Mouse (Mus musculus) layer of hippocampus, postnatal 10 days (tissue): Measurements from ENCODE around the gene Capns1. TPM values are rescaled to one million over a fixed set of nuclear protein-coding genes. Genes with fewer than 3 reads are reported as not detected.
"Not testable (repeated sequence)": the region's sequence is repeated elsewhere in the genome, so short reads cannot be mapped to it uniquely, and the experiment has no call there.

Experiments
- DNase-seq, 2 experiments: peaks; one replicate each; pipeline ENCODE4 v3.0.0; 2021; ENCODE audit warnings: low spot score in 2 of 2
- long read RNA-seq: library from polyadenylated mRNA; stranded (forward); transcript quantifications from one replicate; pipeline ENCODE4 v2.0.0, GENCODE M21; 2023
- total RNA-seq, 2 experiments: library from RNA; stranded (reverse); gene quantifications; 2 replicates each; pipeline ENCODE4 v1.2.3; 2021

Capns1 gene
- total RNA-seq = 100 to 1,000 TPM; 215 to 229 TPM
- long read RNA-seq, transcript Capns1-203 (11 exons, 1,429 nt) = major isoform, 13 of 32 reads
- long read RNA-seq, partial matches to known transcripts = 11 of 32 reads
- long read RNA-seq, other reads (novel, unspliced or antisense) = 4 of 32 reads

DNA sequence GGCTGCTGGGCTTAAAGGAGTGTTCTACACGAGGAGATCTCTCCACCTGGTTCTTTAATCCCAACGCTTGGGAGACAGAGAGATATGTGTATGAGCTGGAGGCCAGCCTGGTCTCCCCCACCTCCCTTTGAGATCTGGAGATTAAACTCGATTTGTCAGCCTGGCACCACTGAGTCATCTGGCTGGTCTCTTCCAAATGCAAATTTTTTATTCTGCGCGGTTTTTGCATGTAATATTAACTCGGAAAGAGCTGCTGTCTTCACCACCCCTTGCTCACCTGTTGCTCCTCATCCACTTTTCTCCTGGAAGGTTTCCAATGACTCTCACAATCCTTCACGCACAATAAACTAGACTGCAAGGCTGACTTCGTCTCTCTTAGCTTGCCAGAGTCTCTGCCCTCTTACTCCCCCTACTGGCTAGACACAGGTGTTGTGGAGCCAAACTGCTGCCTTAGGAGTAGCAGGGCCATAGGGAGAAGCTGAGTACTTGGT, at the start of gene Capns1:
Gene Capns1, minus strand, starts transcription at position 331 of the 491 bp plus-strand sequence.
- peak; percentile 53 to 68 for DNase-seq

DNA sequence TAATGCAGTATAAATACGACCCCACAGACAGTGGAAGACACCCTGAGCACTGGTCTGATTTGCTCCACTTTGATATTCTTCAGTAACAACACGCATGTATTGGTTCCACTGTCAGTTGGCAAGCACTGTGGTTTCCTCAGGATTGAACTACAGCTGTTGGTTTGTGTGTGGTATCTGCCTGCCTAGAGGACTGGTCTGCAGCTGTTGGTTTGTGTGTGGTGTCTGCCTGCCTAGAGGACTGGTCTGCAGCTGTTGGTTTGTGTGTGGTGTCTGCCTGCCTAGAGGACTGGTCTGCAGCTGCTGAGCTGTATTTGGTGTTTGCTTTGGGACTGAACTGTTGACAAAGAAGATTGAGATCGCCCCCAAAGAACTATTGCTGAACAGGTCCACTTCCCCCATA, 38.8 kb upstream of the Capns1 start:
- DNase-seq = not testable (repeated sequence)

DNA sequence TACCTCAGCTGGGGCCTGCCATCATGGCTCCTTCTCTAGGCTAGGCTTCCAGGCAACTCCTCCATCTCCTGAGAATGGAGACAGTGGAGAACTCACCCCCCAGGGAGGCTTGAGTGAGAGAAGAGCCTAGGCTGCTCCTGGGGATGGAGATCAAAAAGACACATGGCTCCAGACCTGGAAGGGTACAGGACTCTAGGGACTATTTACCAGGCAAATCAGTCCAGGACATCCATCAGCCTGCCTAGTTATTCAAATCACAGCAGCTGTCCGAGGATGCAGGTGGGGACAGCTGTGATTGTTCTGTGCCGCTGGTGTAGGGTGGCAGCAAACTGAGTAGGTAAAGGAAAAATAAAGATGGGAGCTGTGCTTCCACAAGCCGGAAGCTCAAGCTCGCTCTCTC, 37.0 kb upstream of the Capns1 start, which contains the start of gene Ovol3:
Gene Ovol3, minus strand, starts transcription at position 101 of the 400 bp plus-strand sequence.
- DNase-seq = no peak

DNA sequence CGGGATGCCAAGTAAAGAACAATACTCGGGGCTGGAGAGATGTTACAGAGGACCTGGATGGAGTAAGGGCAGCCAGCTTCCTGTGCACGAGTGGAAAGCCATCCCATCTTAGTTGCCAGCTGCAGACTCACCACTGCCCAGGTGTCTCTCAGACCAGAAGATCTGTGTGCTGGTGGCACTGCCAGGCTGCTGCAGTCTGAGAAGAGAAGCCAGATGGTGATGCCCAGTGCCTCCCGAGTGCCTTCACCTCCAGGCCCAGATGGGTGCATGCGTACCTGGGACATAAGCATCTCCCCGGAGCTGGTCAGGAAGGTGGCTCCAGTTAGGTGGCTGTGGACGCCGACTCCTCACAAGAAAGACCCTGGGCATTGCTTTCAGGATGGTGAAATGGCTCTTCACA, 36.5 kb upstream of the Capns1 start:
- DNase-seq = no peak

DNA sequence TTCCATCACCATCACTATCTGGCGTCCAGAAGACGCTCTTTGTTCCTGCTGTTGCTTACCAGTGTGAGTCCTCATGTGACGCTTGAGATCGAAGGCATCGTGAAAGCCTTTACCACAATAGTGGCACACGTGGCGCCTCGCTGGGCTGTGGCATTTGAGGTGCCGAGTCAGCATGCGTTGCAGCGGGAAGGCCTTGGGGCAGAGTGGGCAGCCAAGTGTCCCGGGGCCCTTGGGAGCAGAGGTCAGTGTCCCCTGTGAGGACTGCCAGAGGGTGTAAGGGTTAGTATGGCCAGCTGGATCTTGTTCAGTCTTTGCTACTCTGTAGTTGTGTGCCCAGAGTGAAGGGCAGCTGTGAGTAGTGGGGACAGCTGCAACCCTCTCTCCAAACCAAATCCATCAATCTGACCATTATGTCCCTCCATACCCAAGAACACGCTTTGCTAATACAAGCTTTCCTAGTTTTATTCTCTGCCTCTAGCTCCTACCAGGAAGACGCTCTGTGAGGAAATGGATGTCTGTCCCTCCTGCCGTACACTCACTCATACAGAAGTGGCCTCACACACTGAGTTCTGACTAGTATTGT, 35.8 kb upstream of the Capns1 start:
- DNase-seq = no peak

DNA sequence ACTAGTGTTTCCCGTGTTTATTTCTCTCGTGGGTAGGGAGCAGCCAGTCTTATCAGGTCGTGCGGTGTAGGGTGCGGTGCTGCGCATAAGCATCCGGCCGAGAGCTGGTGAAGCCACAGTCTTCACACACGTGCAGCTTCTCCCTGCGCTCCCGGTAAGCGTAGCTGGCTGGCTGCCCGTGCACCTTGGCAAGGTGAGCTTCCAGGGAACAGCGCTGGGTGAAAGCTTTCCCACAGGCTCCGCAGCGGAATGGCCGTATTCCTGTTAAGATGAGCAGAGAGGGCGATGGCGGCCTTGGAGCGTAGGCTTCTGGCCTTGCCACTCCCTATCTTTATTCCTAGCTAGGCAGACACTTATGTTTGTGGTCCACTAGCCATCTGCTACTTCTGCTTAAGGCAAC, 34.8 kb upstream of the Capns1 start:
- peak in 1 of 2 experiments; percentile 41 for DNase-seq

DNA sequence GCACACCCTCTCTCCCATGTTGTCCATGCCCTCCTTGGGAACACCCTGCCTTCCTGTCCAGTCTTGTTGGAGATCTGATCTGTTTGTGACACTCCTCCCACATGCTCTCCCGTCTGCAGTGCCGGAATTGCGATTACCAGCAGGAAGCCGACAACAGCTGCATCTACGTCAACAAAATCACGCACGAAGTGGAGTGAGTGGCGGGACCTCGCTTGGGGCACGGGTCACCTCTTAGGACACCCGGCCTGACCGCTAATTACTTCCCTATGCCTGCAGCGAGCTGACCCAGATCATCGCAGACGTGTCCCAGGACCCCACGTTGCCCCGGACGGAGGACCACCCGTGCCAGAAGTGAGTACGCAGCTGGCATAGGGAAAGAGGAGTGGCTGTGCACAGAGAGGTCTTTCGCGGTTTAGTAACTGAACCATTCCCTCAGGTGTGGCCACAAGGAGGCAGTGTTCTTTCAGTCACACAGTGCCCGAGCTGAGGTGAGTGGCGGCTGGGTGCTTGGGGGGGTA, 34.1 kb upstream of the Capns1 start:
- DNase-seq = peak; percentile 68 to 72

DNA sequence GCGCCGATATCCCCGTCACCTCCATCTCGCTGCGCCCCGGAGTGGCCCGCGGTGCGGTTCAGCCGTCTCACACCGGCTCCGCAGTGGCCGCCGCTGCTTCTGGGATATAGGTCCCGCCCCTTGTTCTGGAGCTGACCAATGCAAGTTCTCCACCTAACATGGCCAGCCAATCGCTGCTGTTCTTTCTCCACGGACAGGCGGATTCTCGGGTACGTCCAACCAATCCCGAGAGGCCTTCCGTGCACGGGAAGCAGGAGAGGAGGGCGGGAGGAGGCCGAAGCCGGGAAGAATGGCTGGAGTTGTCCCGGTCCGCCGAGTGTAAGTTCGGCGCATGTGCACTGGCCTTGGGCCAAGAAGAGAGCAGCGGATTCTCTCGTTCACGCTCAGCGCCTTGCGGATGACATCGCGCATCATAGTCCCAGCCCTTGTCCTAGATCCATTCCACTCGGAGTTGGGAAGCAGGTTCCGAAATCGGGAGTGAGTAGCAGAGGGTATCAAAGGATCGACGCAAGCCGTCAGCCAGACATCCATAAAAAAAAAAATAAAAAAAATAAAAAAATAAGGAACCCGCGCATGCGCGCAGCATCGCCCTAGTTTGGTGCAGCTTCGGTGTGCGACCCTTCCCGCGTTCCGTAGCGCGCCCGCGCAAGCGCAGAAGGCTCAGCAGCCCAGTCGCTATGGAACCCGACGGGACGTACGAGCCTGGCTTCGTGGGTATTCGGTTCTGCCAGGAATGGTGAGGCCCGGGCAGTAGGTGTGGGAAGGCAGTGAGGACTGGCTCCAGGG, 33.3 kb upstream of the Capns1 start, which contains the start of the genes Polr2i and Tbcb:
Gene Polr2i, plus strand, starts transcription at position 280 of the 786 bp plus-strand sequence.
Gene Tbcb, minus strand, starts transcription at position 604 of the 786 bp plus-strand sequence.
- peak; percentile 97 to 98 for DNase-seq

DNA sequence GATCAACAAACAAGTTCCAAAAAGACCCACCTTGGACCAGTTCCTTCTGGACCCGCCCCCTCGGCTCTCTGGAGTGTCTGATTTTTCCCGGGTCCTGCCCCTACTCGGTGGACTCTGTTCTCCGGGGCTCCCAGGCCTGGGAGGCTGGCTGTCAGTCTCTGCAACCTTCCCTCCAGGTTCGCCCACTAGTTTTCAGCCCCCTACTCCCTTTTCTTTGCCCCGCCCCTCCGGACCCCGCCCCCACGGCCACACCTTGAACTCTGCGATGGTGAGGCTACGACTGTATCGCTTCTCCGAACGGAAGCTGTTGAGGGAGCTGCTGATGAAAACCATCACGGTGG, 32.7 kb upstream of the Capns1 start:
- no peak for DNase-seq

DNA sequence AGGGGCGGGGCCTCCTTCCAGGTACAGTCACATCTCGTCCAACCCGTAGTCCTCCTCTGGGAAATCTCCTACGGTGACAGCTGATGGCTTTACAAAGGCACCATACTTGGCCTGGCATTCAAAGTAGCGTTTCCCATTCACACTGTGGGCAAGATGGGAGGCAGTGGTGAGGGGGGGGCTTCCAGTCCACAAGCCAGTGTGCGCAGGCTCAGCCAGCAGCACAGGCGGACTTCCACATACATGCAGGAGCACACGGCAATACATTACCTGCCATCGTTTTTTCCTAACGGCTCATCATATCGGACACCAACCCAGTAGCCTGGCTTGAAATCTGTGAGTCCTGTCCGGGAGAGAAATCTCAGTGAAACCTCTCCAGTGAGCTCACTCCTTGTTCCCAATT, 25.6 kb upstream of the Capns1 start:
- no peak for DNase-seq

DNA sequence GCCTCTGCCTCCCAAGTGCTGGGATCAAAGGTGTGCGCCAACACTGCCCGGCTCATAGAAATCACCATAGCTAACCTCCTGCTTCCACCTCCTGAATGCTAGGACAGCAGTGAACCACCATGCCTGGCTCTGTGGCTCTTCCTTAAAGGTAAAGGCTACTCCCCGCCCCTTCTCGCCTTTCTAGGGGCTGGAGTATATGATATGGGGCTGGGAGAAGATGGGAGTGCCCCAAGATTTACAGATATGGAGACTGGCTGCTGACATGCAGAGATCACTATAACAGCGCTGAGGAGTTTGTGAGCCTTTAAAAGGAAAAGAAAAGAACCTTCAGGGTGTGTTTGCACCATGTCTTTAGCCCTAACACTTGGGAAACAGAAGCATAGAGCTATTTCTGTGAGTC, 23.6 kb upstream of the Capns1 start:
- DNase-seq = no peak

DNA sequence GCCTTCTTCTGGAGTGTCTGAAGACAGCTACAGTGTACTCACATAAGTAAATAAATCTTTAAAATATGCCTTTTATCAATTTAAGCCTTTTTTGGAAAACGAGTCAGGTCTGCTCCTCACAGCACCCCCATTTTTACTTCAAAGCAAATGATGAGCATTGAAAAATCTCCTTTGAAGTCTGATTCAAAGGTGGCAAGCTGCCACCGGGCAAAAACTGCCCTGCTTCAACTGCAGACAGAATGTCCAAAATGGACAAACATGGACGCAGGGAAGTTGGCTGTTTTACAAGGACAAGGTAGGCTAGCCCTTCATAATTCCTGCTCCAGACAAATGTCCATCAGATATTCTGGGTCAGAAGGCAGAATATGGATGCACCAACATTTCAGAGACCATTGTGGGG, 22.8 kb upstream of the Capns1 start:
- no peak for DNase-seq

DNA sequence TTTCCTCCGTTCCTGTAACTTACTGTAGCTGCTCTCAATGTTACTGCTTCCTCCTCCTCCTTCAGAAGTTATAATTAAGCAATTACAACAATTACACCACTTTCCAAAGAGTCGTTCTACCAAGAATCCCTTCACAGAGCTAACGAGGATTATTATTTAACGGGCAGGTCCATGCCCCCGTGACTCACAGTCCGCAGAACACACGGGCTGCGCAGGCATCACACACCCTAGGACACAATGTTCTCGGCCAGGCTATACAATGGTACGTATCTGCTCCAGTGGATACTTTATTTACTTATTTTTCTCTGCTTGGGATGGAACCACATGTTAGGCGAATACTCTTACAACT, 21.4 kb upstream of the Capns1 start:
- DNase-seq = no peak

DNA sequence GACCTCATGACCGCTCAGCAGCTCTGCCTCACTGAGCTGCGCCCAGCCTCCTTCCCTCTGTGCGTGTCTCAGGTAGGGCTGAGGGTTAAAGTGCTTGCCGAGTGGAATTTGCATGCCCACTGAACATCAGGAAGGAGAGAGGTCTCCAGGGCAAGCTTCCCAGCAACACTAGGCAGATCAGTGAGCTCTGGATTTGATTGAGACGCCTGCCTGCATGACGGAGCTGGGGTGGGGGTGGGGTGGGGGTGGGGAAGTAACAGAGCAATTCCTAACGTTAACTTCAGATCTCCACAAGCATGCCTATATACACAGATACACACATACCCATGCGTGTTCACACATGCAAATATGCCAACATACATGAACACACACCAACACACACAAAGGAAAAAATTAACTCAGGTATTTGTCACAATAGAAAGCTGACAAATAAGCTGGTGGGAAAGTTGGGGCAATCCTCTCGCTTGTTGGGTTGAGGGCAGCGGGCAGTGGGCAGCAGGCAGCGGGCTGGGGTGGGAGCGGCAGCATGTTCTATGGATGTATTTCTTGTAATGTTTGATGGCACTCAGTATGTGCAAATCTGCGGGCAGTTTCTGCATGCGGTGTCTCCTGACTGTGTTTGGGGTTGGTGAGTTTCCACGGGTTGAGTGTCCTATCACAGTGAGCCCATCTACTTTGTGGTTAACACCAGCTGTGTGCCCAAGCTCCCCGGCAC, 20.8 kb upstream of the Capns1 start:
- DNase-seq = peak; percentile 59 to 71

DNA sequence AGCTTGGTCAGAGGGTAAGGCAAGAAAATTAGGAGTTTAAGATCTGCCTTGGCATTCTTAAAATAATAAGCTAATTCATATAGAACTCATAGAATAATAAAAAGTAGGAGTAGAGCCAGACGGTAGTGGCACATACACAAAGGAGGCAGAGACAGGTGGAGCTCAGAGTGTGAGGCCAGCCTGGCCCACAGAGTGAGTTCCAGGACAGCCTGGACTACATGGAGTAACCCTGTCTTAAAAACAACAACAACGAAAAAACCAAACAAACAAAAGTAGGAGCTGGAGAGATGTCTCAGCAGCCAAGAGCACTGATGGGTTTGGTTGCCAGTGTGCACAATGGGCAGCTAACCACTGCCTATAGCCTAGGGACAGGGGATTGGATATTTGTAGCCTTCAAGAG, 18.7 kb upstream of the Capns1 start:
- no peak for DNase-seq

DNA sequence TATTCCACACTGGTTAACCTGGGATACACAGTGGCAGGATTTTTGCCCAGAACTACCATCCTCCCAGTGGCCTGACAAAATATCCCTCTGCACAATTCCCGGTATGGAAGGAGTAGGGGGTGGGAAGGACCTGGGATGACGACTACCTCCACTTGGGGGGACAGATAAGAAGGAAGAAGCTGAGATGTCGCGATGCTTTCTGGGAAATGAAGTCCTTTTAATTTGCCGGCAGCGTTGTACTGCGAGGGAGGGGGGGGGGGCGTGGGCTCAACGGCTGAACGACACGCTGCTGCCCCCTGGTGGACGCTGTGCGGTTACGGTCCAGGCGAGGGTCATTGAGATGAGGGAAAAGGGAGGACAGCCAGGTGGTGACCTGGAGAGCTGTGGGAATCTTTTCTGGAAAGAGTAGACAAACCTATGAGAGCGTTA, 18.1 kb upstream of the Capns1 start:
- peak; percentile 72 to 81 for DNase-seq

DNA sequence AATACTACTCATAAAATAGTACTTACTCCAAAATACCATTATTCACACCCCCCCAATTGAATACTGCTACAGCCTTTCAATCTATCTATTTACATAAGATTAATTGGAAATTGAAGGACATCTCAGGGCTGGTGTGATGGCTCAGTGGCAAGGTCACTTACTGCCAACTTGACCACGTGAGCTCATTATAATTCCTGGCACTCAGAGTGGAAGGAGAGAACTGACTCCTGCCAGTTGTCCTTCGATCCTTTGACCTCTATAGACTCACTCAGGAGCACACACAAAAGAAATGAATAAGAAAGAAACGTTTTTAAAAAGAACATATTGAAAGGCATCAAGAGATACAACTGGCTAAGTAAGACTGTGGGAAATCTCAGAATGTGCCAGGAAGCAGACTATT, 17.3 kb upstream of the Capns1 start:
- DNase-seq = no peak

DNA sequence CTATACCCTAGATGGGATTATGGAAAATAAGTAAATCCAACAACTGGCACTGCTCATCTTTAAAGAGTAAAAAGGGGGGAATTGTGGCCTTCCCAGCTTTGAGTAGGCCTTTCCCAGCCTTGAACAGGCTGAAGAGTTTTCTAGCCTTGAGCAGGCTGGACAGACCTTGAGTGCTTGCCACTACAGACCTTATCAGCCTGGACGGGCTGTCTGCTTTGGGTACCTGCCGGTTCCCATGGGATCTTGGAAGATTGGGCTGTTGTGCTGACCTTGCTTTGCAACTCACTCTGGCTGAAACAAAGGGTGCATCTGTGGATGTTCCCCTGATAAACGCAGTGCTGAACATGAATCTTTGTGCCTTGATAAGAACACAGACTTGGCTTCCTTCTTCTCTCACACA, 15.3 kb upstream of the Capns1 start:
- DNase-seq = no peak

DNA sequence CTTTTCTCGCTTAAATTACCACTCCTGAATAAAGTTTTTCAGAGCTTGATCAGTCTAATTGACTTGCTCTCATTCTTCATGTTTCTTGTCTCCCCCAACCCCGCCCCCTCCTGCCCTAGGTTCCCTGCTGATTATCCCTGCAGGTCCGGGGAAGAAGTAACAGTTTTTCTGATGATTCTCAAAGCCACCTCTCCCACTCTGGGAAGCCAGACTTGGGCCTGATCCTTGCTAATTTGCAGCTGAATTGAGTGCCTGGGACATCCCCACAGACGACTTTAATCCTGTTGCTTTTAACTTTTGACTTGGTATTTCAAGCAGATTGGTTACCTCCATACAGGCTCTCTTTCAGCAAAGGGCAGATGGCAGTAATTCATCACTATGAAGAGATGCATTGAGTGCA, 12.4 kb upstream of the Capns1 start:
- DNase-seq = no peak

DNA sequence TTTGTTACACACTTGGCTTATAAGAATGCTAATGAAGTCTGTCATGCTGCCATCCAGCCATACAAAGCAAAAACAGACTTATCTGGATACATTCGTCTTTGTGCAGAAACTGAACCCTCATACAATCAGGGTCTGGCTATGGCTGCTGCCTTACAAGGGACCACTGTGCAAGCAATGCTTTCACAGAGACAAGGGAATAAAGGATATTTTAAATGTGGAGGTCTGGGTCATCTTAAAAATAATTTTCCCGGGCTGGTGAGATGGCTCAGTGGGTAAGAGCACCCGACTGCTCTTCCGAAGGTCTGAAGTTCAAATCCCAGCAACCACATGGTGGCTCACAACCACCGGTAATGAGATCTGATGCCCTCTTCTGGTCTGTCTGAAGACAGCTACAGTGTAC, 7.8 kb upstream of the Capns1 start:
- DNase-seq = not testable (repeated sequence)

DNA sequence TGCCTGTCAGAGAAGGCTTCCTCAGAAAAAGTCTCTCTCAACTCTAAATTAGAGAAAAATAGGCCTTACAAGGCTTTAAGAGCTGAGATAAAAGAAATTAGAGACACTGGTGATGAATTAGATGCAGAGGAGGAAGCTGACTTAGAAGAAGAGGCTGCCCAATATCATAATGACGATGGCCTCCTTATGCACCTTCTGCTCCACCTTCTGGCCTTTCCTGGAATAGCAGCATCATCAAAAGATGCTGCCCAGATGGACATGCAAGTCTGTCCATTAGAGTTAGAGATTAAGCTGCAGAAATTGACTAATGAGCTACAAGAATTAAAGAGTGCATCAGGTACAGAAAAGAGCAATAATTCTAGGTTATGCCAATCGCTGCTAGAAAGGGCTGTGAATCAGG, 6.8 kb upstream of the Capns1 start:
- DNase-seq = peak; percentile 68 to 74

DNA sequence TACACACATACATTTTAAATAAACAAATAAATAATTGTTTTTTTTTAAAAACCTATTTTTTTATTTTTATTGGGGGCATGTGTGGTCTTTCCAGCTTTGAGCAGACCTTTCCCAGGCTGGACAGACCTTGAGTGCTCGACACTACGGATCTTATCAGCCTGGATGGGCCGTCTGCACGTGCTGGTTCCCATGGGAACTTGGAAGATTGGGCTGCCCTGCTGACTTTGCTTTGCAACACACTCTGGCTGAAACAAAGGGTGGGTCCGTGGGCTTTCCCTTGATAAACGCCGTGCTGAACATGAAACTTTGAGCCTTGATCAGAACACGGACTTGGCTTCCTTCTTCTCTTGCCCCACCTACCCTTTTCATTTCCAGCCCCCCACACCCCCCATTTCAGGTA, 5.8 kb upstream of the Capns1 start:
- DNase-seq = no peak
